Mouse (Mus musculus) adrenal gland, adult 8-10 months (tissue): Measurements from ENCODE around the gene Cdhr2. TPM values are rescaled to one million over a fixed set of nuclear protein-coding genes. Genes with fewer than 3 reads are reported as not detected.

Experiments
- total RNA-seq, 4 experiments: library from RNA; stranded (reverse); gene quantifications; 2 replicates each; pipeline ENCODE4 v1.2.4; 2022

Gene Cdhr2
- total RNA-seq, 4 experiments from 2014 or later: not detected

Other genes starting within 250 kb of the Cdhr2 start
- gene Thoc3, start 232.6 kb upstream of the Cdhr2 start, total RNA-seq: 10 to 100 TPM; 44.4 to 51.6 (median 48.7) TPM
- 10 to 100 TPM; 13.5 to 56.8 (median 26.1) TPM for gene Simc1, start 197.7 kb upstream of the Cdhr2 start, total RNA-seq
- gene 4833439L19Rik, start 136.0 kb upstream of the Cdhr2 start, total RNA-seq: 100 to 1,000 TPM; 162 to 193 (median 173) TPM
- gene Arl10, start 126.4 kb upstream of the Cdhr2 start, total RNA-seq: 10 to 100 TPM; 55.4 to 77.4 (median 62.0) TPM
- gene Nop16, start 111.4 kb upstream of the Cdhr2 start, total RNA-seq: 10 to 100 TPM; 45.5 to 56.7 (median 51.8) TPM
- 100 to 1,000 TPM; 214 to 224 (median 218) TPM for gene Higd2a, start 111.3 kb upstream of the Cdhr2 start, total RNA-seq
- gene Cltb, start 90.1 kb upstream of the Cdhr2 start, total RNA-seq: 100 to 1,000 TPM in 2 of 4 experiments, 10 to 100 TPM in 2; 79.4 to 163 (median 115) TPM
- gene Faf2, start 79.7 kb upstream of the Cdhr2 start, total RNA-seq: 10 to 100 TPM; 77.1 to 94.3 (median 86.7) TPM
- 100 to 1,000 TPM; 117 to 123 (median 122) TPM for gene Rnf44, start 7.6 kb upstream of the Cdhr2 start, total RNA-seq
- gene Gprin1, start 48.4 kb downstream of the Cdhr2 start, total RNA-seq: 1 to 10 TPM; 4.0 to 6.4 (median 4.2) TPM
- 1 to 10 TPM; 1.8 to 5.6 (median 3.5) TPM for gene Sncb, start 65.1 kb downstream of the Cdhr2 start, total RNA-seq
- not detected for gene Eif4e1b, start 82.5 kb downstream of the Cdhr2 start, total RNA-seq
- gene Tspan17, start 87.9 kb downstream of the Cdhr2 start, total RNA-seq: 10 to 100 TPM; 38.8 to 45.1 (median 41.8) TPM
- 10 to 100 TPM in 2 of 4 experiments, 1 to 10 TPM in 2; 7.6 to 14.6 (median 11.4) TPM for gene Unc5a, start 247.9 kb downstream of the Cdhr2 start, total RNA-seq